Mouse (Mus musculus) E14TG2a.4 (cell line): ENCODE measurements around the gene Nucb1.

Experiments
- H3K27me3 ChIP-seq: 2 replicates; pipeline ENCODE4 v1.6.1; 2014; ENCODE audit warnings: low read length, control low read depth; ENCODE audit not compliant: insufficient read depth
- H3K36me3 ChIP-seq: 2 replicates; pipeline ENCODE4 v1.6.1; 2014; ENCODE audit warnings: low read length, control low read depth; ENCODE audit not compliant: insufficient read depth
- H3K4me1 ChIP-seq: replicated peaks from 2 replicates; pipeline ENCODE4 v1.6.1; 2014; ENCODE audit warnings: low read depth, low read length, control low read depth
- H3K4me3 ChIP-seq: replicated peaks from 2 replicates; pipeline ENCODE4 v1.5.1; 2014; ENCODE audit warnings: mild to moderate bottlenecking, low read length
- H3K9me3 ChIP-seq: 2 replicates; pipeline ENCODE4 v1.6.1; 2014; ENCODE audit warnings: low read length, control low read depth
- CTCF ChIP-seq: conservative IDR thresholded peaks from 2 replicates; pipeline ENCODE4 v1.5.1; 2014; ENCODE audit warnings: low read length
- NANOG ChIP-seq: IDR thresholded peaks from 2 replicates; pipeline ENCODE4 v1.6.1; 2014; ENCODE audit warnings: borderline replicate concordance, low read length, mixed read lengths
- POU5F1 ChIP-seq: IDR thresholded peaks from 2 replicates; pipeline ENCODE4 v1.6.1; 2014; ENCODE audit warnings: low read length, borderline replicate concordance

The Nucb1 gene

DNA sequence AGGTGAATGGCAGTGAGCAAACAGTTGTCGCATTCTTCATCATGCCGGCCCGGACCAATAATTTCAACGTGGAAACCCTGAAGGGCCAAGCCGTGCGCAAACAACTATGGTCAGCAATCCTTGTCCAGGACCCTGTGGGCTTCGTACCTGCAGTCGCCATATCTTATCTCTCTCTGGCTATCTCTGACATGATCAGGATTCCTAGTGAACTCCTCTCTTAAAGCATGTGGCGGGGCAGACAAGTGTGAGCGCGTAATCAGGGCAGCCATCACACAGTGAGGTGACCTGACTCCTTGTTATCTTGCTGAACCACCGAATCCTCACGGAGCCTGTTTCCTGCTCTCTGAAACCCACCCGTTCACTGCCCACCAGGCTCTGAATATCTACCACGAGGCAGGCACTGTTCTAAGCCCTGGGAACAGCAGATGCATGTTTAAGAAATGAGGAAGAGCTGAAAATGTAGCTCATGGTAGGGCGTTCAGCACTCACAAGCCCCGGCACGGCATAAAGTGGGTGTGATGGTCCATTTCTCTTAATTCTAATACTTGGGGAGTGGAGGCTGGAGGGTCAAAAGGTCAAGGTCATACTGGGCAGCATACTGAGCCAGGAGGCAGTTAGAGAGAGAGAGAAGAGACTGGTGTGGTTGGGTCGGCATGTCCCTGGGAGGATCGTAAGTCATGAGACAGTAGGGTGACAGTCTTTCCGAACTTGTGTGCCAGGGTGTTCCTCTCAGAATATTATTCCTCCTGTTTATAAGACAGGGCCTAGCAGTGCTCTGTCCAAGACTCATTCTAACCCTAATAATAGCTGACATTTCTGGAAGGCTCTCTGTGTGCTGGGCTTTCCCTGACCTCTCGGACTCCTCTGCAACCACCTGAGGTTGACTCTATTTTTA is 66.4 kb downstream of the Nucb1 start:
- TF ChIP-seq POU5F1 (no peak), NANOG (no peak), CTCF (no peak)
- peaks cover 55% of the 10 kb centered on the region for H3K36me3 ChIP-seq
- no peaks in the 10 kb centered on the region for H3K9me3 ChIP-seq
- peaks cover 72% of the 10 kb centered on the region for H3K4me1 ChIP-seq
- H3K27me3 ChIP-seq, result no peaks in the 10 kb centered on the region
- H3K4me3 ChIP-seq, result no peak overlapping the region
